Mouse (Mus musculus) layer of hippocampus, adult 8-10 months (tissue): Measurements from ENCODE around the gene Dnah11. TPM values are rescaled to one million over a fixed set of nuclear protein-coding genes. Genes with fewer than 3 reads are reported as not detected.

ENCODE experiments used
- DNase-seq, 2 experiments: peaks; one replicate each; pipeline ENCODE4 v3.0.0; 2022; ENCODE audit warnings: low spot score in 2 of 2
- total RNA-seq, 4 experiments: library from RNA; stranded (reverse); gene quantifications; 2 replicates each; pipeline ENCODE4 v1.2.4; 2022

Dnah11 gene
- 1 to 10 TPM in 3 of 4 experiments, under 1 TPM in 1; 0.81 to 1.8 (median 1.4) TPM for total RNA-seq

- peak in 1 of 2 experiments; percentile 9 for DNase-seq
Observed at GRCm38 (mm10) chr12:118198386-118199093, at the start of gene Dnah11. Gene Dnah11 (minus strand): TSS chr12:118199043.

- DNase-seq: no peak
Observed at GRCm38 (mm10) chr12:118221182-118221581, 22.3 kb upstream of the Dnah11 start.

GRCm38 (mm10) chr12:118220062-118220461 lies 21.2 kb upstream of the Dnah11 start:
- no peak for DNase-seq

GRCm38 (mm10) chr12:118212163-118212562 lies 13.3 kb upstream of the Dnah11 start:
- DNase-seq: no peak

GRCm38 (mm10) chr12:118196583-118196982 lies 2.3 kb downstream of the Dnah11 start:
- DNase-seq: no peak

- DNase-seq: no peak
Observed at GRCm38 (mm10) chr12:118189535-118189934, 9.3 kb downstream of the Dnah11 start.

- no peak for DNase-seq
Observed at GRCm38 (mm10) chr12:118187663-118188062, 11.2 kb downstream of the Dnah11 start.

- DNase-seq: no peak
Observed at GRCm38 (mm10) chr12:118186881-118187489, 11.9 kb downstream of the Dnah11 start.

- no peak for DNase-seq
Observed at GRCm38 (mm10) chr12:118186120-118186880, 12.5 kb downstream of the Dnah11 start.

- no peak for DNase-seq
Observed at GRCm38 (mm10) chr12:118184731-118185130, 14.1 kb downstream of the Dnah11 start.

GRCm38 (mm10) chr12:118177756-118178155 lies 21.1 kb downstream of the Dnah11 start:
- DNase-seq: no peak

GRCm38 (mm10) chr12:118164785-118165184 lies 34.1 kb downstream of the Dnah11 start:
- no peak for DNase-seq

- no peak for DNase-seq
Observed at GRCm38 (mm10) chr12:118156986-118157385, 41.9 kb downstream of the Dnah11 start.

GRCm38 (mm10) chr12:118147521-118148033 lies 51.3 kb downstream of the Dnah11 start:
- no peak for DNase-seq

- no peak for DNase-seq
Observed at GRCm38 (mm10) chr12:118128116-118128515, 70.7 kb downstream of the Dnah11 start.

GRCm38 (mm10) chr12:118119668-118120067 lies 79.2 kb downstream of the Dnah11 start:
- DNase-seq: no peak

- DNase-seq: peak; percentile 56 to 75
Observed at GRCm38 (mm10) chr12:118112599-118112998, 86.2 kb downstream of the Dnah11 start.

- no peak for DNase-seq
Observed at GRCm38 (mm10) chr12:118111896-118112295, 86.9 kb downstream of the Dnah11 start.

- DNase-seq: no peak
Observed at GRCm38 (mm10) chr12:118107719-118108118, 91.1 kb downstream of the Dnah11 start.

GRCm38 (mm10) chr12:118104520-118104919 lies 94.3 kb downstream of the Dnah11 start:
- DNase-seq: peak in 1 of 2 experiments; percentile 23

- DNase-seq: no peak
Observed at GRCm38 (mm10) chr12:118099694-118100093, 99.1 kb downstream of the Dnah11 start.

- peak; percentile 12 to 55 for DNase-seq
Observed at GRCm38 (mm10) chr12:118098257-118098656, 100.6 kb downstream of the Dnah11 start.
